Mouse (Mus musculus) ES-Bruce4 (cell line): ENCODE results near the gene 1700025C18Rik.

Experiments used
- CTCF ChIP-seq: IDR thresholded peaks from one replicate; pipeline ENCODE4 v1.8.1; 2011; ENCODE audit warnings: low read depth, low read length
- EP300 ChIP-seq: IDR thresholded peaks from 2 replicates; pipeline ENCODE4 v1.6.1; 2011; ENCODE audit warnings: low read depth, low read length; ENCODE audit not compliant: insufficient read depth
- POLR2A ChIP-seq: IDR thresholded peaks from one replicate; pipeline ENCODE4 v1.8.1; 2011; ENCODE audit warnings: low read length; ENCODE audit not compliant: insufficient read depth

GRCm38 (mm10) chr2:165120765-165121164, 30.2 kb upstream of the 1700025C18Rik start:
- TF ChIP-seq CTCF (no peak), EP300 (no peak), POLR2A (no peak)
